Mouse (Mus musculus) liver, adult 2 months (tissue): ENCODE results near the gene Retn.

ENCODE experiments used
- CTCF ChIP-seq: fragments of 200-500 bp; IDR thresholded peaks from 2 replicates; pipeline ENCODE4 v1.5.1; 2011; ENCODE audit warnings: low read depth, low read length, control low read depth
- POLR2A ChIP-seq: fragments of 200-500 bp; IDR thresholded peaks from 2 replicates; pipeline ENCODE4 v1.6.1; 2011; ENCODE audit warnings: low read length, control low read depth; ENCODE audit not compliant: insufficient read depth; ENCODE audit errors: extremely low read depth

GRCm38 (mm10) chr8:3646824-3647531 lies 8.6 kb upstream of the Retn start:
- TF ChIP-seq CTCF (no peak), POLR2A (no peak)
